Mouse (Mus musculus) urinary bladder, postnatal 4 days (tissue): ENCODE measurements around the gene Pif1.

Experiments used
- DNase-seq, 2 experiments: peaks; one replicate each; pipeline ENCODE4 v3.0.0; 2021 to 2022; ENCODE audit warnings: low spot score in 2 of 2

Pif1 gene

GRCm38 (mm10) chr9:65635766-65636165 is 48.8 kb downstream of the Pif1 start:
- no peak for DNase-seq

GRCm38 (mm10) chr9:65636926-65637325 is 50.0 kb downstream of the Pif1 start:
- DNase-seq, result no peak

- DNase-seq, result no peak
These were observed 52.1 kb downstream of the Pif1 start for GRCm38 (mm10) chr9:65639065-65639464.

DNA sequence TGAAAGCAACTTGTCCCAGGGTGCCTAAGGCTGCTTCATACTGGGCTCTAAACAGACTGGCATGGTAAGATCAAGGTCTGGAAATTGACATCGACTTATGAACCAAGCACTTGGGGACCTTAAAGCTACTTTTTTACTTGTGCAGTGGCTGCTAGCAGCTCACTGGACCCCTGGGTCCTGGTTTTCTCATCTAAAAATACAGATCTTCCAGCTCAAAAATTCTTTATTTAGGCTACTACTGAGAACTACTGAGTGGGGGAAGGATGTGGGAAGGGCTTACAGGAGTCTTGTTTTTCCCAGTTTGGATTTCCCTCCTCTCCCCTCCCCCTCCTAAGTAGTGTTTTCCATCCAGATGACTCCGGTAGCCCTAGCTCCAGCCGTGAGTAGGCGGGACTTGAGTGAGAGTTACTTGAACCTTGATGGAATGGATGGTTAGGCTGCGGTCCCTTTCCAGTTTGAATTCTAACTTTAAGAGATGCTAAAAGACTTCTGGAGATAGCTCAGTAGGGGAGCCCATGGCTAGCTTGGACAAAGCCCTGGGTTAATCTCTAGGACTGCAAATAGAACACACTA is 54.0 kb downstream of the Pif1 start:
- DNase-seq, result no peak

DNA sequence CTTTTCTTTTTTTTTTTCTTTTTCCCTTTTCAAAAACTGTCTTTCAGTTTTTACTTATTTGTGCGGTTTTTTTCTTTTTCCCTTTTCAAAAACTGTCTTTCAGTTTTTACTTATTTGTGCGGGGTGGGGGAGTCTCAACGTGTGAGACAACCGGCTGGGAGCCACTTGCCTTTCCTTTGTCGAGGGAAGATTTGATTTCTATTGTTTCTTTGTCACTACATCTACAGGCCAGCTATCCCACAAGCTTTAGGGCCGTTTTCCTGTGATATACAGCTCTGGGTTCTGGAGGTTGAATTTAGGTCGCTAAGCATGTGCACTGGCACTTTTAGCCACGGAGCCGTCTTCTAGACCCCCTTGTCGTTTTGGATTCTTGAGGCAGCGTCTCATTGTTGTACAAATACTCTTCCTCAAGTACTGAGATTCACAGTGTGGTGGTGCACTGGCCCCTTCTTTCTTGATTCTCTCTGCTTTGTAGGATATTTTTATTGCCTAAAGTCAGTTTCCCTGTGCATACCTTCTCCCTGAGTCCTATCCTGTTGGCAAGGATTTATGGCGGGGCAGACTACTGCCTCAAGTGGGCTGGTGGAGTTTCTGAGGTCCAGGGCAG is 54.6 kb downstream of the Pif1 start:
- no peak for DNase-seq

GRCm38 (mm10) chr9:65642546-65642945 is 55.6 kb downstream of the Pif1 start:
- DNase-seq, result no peak

DNA sequence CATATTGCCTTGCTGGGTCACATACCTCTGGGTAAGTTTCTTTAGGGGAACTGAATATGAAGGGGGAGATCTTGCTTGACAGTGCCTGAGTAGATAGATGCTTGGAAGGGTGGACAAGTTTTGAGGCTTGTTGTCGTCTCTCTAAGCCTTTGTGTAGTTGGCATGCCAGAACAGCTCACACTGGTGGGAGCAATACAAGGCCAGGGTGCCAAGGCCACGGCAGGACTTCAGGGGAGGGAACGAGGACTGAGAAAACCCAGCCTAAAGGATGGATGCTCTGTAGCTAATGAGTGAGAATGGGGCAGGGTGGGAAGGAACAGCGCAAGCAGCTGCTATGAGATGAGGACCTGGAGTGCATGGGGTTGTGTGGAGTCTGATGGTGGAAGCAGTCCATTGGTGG is 58.0 kb downstream of the Pif1 start:
- no peak for DNase-seq
